Mouse (Mus musculus) lung, postnatal 0 days (tissue): ENCODE measurements at regions not wholly inside any gene's neighbourhood (a gene's known extent, or its start where the extent isn't known, plus 50 kb on each side); places are given as distances from the start of the nearest gene placed in this dataset.

ENCODE experiments used
- CTCF ChIP-seq: IDR thresholded peaks from 2 replicates; pipeline ENCODE4 v1.5.1; 2016; ENCODE audit warnings: antibody characterized with exemption, mild to moderate bottlenecking
- EP300 ChIP-seq: IDR thresholded peaks from 2 replicates; pipeline ENCODE4 v1.6.1; 2016; ENCODE audit warnings: antibody characterized with exemption, mild to moderate bottlenecking, control low read depth

DNA sequence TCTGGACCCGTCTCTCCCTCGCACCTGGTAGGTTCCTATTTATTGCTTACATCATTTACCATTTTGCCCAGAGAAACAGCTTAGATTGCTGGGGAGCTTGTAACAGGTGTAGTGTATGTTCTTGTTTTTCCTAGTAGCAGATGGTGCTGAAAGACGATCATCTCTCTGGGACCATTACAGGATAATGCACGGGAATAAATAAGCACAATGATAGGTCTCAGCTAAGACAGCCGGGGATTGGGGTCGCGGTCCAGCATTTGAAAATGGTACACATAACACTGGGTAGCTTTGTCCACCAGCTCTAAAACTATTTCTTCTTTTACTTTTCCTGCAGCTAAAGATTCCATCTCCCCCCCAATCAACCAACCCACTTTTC, 164.6 kb upstream of the Lcorl start:
- TF ChIP-seq CTCF: no peak
- no peak for TF ChIP-seq EP300
